Mouse (Mus musculus) liver, postnatal 0 days (tissue): ENCODE results near the gene Birc7.

Experiments used
- CTCF ChIP-seq: sonication (generic); IDR thresholded peaks from 2 replicates; pipeline ENCODE4 v1.5.1; 2016; ENCODE audit warnings: antibody characterized with exemption, low read depth
- EP300 ChIP-seq: IDR thresholded peaks from 2 replicates; pipeline ENCODE4 v1.6.1; 2016; ENCODE audit warnings: antibody characterized with exemption, low read depth, mild to moderate bottlenecking

DNA sequence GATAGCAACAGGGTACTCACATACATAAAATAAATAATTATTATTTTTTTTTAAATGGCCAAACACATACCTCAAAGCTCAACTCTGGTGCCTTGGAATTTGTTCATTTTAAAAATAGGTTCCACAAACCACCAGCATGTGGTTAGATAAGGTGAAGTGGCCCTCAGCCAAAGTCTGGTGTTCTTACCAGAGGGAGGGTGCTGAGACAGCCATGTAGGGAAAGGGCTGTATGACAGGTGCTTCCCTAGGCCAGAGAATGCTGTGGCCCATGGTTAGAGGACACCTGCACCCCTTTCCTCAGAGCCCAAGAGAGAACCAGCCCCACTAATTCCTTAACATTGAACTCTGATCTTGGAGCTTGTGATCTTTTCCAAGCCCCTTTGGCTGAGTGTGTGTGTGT, 11.4 kb downstream of the Birc7 start:
- TF ChIP-seq EP300: no peak
- TF ChIP-seq CTCF: no peak
